14 mouse cellular contexts compared by ENCODE assay signal in the genomic region with DNA sequence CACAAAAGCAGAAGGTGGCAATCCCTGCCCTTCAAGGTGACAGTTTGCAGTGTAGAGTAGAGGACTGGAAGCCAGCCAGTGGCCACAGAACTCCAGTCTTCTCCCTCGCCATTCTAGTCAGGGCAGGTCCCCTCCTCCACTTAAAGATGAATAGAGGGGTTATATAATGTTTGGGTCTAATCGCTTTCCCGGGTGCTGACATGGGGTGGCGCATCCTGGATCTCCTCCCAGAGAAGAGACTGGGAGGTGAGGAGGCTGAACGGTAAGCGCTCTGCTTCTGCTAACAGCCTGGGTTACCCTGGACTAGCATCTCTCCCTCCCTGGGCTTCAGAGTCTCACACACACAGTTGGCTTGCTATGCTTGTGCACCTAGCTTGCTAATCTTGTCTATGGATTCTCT. TPM values are rescaled to one million over a fixed set of nuclear protein-coding genes. Genes with fewer than 3 reads are reported as not detected.
DNase-seq lines count a peak whose midpoint lies in the region; ATAC-seq and TF ChIP-seq lines count a peak whose summit lies in the region.
"Had no signal": no experiment of that assay in that cellular context is flagged by ENCODE, and none has a peak within 500 bp of the region (broad histone marks: within the 10 kb centered on the region; RNA-seq: fewer than 3 reads in every experiment).

No protein-coding gene starts in this region.

- no peaks in the 10 kb centered on the region for H3K4me1 ChIP-seq in forebrain, postnatal 0 days (ENCODE audit: insufficient read depth)
- H3K4me1 ChIP-seq in forebrain, embryonic 12.5 days: peaks cover 19% of the 10 kb centered on the region
- peaks cover 16% of the 10 kb centered on the region for H3K4me1 ChIP-seq in hindbrain, embryonic 10.5 days (replicated peaks)
- H3K4me1 ChIP-seq in hindbrain, embryonic 14.5 days (replicated peaks; ENCODE audit: control insufficient read depth, insufficient read depth, low read length): 0 out of 2 replicates have a peak, but pooled peaks cover 3% of the 10 kb centered on the region
- H3K4me1 ChIP-seq: kidney, embryonic 15.5 days; limb, embryonic 13.5 days; liver, embryonic 15.5 days had no signal

- no peak overlapping the region for H3K4me2 ChIP-seq in forebrain, postnatal 0 days (ENCODE audit: low read depth)
- no peak overlapping the region for H3K4me2 ChIP-seq in forebrain, embryonic 12.5 days
- no peak overlapping the region for H3K4me2 ChIP-seq in hindbrain, embryonic 14.5 days (replicated peaks)
- H3K4me2 ChIP-seq: kidney, embryonic 15.5 days; limb, embryonic 13.5 days; liver, embryonic 15.5 days had no signal

- H3K27me3 ChIP-seq in forebrain, postnatal 0 days (ENCODE audit: insufficient read depth, low read length): no peaks in the 10 kb centered on the region
- no peaks in the 10 kb centered on the region for H3K27me3 ChIP-seq in forebrain, embryonic 12.5 days
- no peaks in the 10 kb centered on the region for H3K27me3 ChIP-seq in hindbrain, embryonic 10.5 days (ENCODE audit: insufficient read depth, poor library complexity, severe bottlenecking)
- no peaks in the 10 kb centered on the region for H3K27me3 ChIP-seq in hindbrain, embryonic 14.5 days (ENCODE audit: control insufficient read depth, insufficient read depth, low read length)
- H3K27me3 ChIP-seq: kidney, embryonic 15.5 days; limb, embryonic 13.5 days; liver, embryonic 15.5 days had no signal

- ATAC-seq in forebrain, postnatal 0 days: no peak
- no peak for ATAC-seq in forebrain, embryonic 12.5 days (ENCODE audit: low FRiP score)
- no peak for ATAC-seq in hindbrain, embryonic 14.5 days (ENCODE audit: low FRiP score)
- no peak for ATAC-seq in inflammation-experienced regulatory T-cells, adult 6 months

- H3K9me3 ChIP-seq in forebrain, postnatal 0 days (ENCODE audit: low read length): no peaks in the 10 kb centered on the region
- no peaks in the 10 kb centered on the region for H3K9me3 ChIP-seq in forebrain, embryonic 12.5 days
- no peaks in the 10 kb centered on the region for H3K9me3 ChIP-seq in hindbrain, embryonic 10.5 days
- H3K9me3 ChIP-seq in hindbrain, embryonic 14.5 days (ENCODE audit: control insufficient read depth, low read length): no peaks in the 10 kb centered on the region
- H3K9me3 ChIP-seq: kidney, embryonic 15.5 days; limb, embryonic 13.5 days; liver, embryonic 15.5 days; midbrain, embryonic 10.5 days had no signal

- 0 out of 2 replicates have a peak overlapping the region, but pooled peaks have one; percentile 21 for H3K27ac ChIP-seq in forebrain, postnatal 0 days (ENCODE audit: low read depth, low read length)
- no peak overlapping the region for H3K27ac ChIP-seq in forebrain, embryonic 12.5 days
- peak overlapping the region; percentile 12; the same call in 1 of the 2 replicates for H3K27ac ChIP-seq in hindbrain, embryonic 10.5 days
- no peak overlapping the region for H3K27ac ChIP-seq in hindbrain, embryonic 14.5 days
- H3K27ac ChIP-seq: kidney, embryonic 15.5 days; limb, embryonic 13.5 days; liver, embryonic 15.5 days had no signal

- no peak for DNase-seq in forebrain, postnatal 0 days
- DNase-seq in hindbrain, embryonic 10.5 days (ENCODE audit: low spot score): no peak
- DNase-seq in hindbrain, embryonic 14.5 days (ENCODE audit: low spot score): no peak
- DNase-seq in brain, adult 2 months (ENCODE audit: low read depth, low spot score): peak; percentile 84
- DNase-seq in cerebellum, adult 9-11 months: peak; percentile 78
- no peak for DNase-seq in adrenal gland, adult 2 months
- DNase-seq: adrenal gland, adult 8-10 months; lung, postnatal 36 days had no signal

- H3K4me3 ChIP-seq in forebrain, postnatal 0 days (ENCODE audit: low read depth, low read length): no peak overlapping the region
- no peak overlapping the region for H3K4me3 ChIP-seq in forebrain, embryonic 12.5 days (replicated peaks)
- H3K4me3 ChIP-seq in hindbrain, embryonic 10.5 days: no peak overlapping the region
- no peak overlapping the region for H3K4me3 ChIP-seq in hindbrain, embryonic 14.5 days (replicated peaks; ENCODE audit: low read length)
- H3K4me3 ChIP-seq: kidney, embryonic 15.5 days; limb, embryonic 13.5 days; liver, embryonic 15.5 days; midbrain, embryonic 10.5 days had no signal

- H3K9ac ChIP-seq in forebrain, postnatal 0 days: no peak overlapping the region
- H3K9ac ChIP-seq in forebrain, embryonic 12.5 days: no peak overlapping the region
- no peak overlapping the region for H3K9ac ChIP-seq in hindbrain, embryonic 14.5 days
- H3K9ac ChIP-seq: kidney, embryonic 15.5 days; limb, embryonic 13.5 days; liver, embryonic 15.5 days had no signal

- WGBS in forebrain, postnatal 0 days: 44% methylated on average over 6 of the region's 6 CpGs
- WGBS in forebrain, embryonic 12.5 days: 71% methylated on average over 6 of the region's 6 CpGs
- WGBS in hindbrain, embryonic 10.5 days: 83% methylated on average over 6 of the region's 6 CpGs
- WGBS in hindbrain, embryonic 14.5 days: 65% methylated on average over 6 of the region's 6 CpGs

- TF ChIP-seq CTCF in forebrain, postnatal 0 days (IDR thresholded peaks at IDR 0.05; ENCODE audit: low read depth): no peak

- peaks cover 31% of the 10 kb centered on the region for H3K36me3 ChIP-seq in forebrain, postnatal 0 days (ENCODE audit: insufficient read depth)
- H3K36me3 ChIP-seq in forebrain, embryonic 12.5 days (replicated peaks): peaks cover 46% of the 10 kb centered on the region
- peaks cover 72% of the 10 kb centered on the region for H3K36me3 ChIP-seq in hindbrain, embryonic 10.5 days
- peaks cover 55% of the 10 kb centered on the region for H3K36me3 ChIP-seq in hindbrain, embryonic 14.5 days (replicated peaks; ENCODE audit: control insufficient read depth, insufficient read depth)
- H3K36me3 ChIP-seq: liver, embryonic 15.5 days had no signal

RNA-seq across cellular contexts. Expression of gene Ncs1, which starts 32.2 kb away (rescaled TPM):
- 139 and 164 TPM in 2 replicates for total RNA-seq in forebrain, postnatal 0 days (2014; rRNA removed)
- 133 and 149 TPM in 2 replicates for polyA plus RNA-seq in forebrain, postnatal 0 days (2015; fragmentation: Nextera tagmentation; extraction: Ambion mirVana)
- 65.3 and 70.0 TPM in 2 replicates for polyA plus RNA-seq in forebrain, embryonic 12.5 days (2016; fragmentation: Nextera tagmentation; extraction: Ambion mirVana)
- 49.7 and 65.9 TPM in 2 replicates for polyA plus RNA-seq in hindbrain, embryonic 10.5 days (2016; fragmentation: Nextera tagmentation; extraction: Ambion mirVana)
- polyA plus RNA-seq in hindbrain, embryonic 14.5 days (2014; fragmentation: Nextera tagmentation; extraction: Ambion mirVana): 213 TPM in 2 replicates
- 1 to 10 TPM in 2 of 3 experiments, under 1 TPM in 1; 0.63 to 1.4 (median 1.4) TPM for polyA plus RNA-seq in inflammation-experienced regulatory T-cells, adult 6 months (2017; shearing (Covaris generic))
- 10 to 100 TPM in 1 of 2 experiments, 1 to 10 TPM in 1; 3.0 to 12.8 TPM for total RNA-seq in adrenal gland, adult 2 months (2021)
- 2.9 and 3.9 TPM in 2 replicates for polyA plus RNA-seq in adrenal gland, adult 2 months (2012; rRNA removed)

RNA-seq across cellular contexts. Expression of gene Hmcn2, which starts 36.4 kb away (rescaled TPM):
- total RNA-seq in forebrain, postnatal 0 days (2014; rRNA removed): 0.23 and 0.24 TPM in 2 replicates
- 0.33 and 0.39 TPM in 2 replicates for polyA plus RNA-seq in forebrain, postnatal 0 days (2015; fragmentation: Nextera tagmentation; extraction: Ambion mirVana)
- polyA plus RNA-seq in forebrain, embryonic 12.5 days (2016; fragmentation: Nextera tagmentation; extraction: Ambion mirVana): 0.08 and 0.09 TPM in 2 replicates
- polyA plus RNA-seq in hindbrain, embryonic 10.5 days (2016; fragmentation: Nextera tagmentation; extraction: Ambion mirVana): 0.21 TPM in 1 of 2 replicates, not detected in the other
- 0.14 and 0.37 TPM in 2 replicates for polyA plus RNA-seq in hindbrain, embryonic 14.5 days (2014; fragmentation: Nextera tagmentation; extraction: Ambion mirVana)
- under 1 TPM; 0.20 to 0.54 (median 0.38) TPM for polyA plus RNA-seq in inflammation-experienced regulatory T-cells, adult 6 months (2017; shearing (Covaris generic))
- under 1 TPM; 0.93 to 0.95 TPM for total RNA-seq in adrenal gland, adult 2 months (2021)
- 8.3 and 9.4 TPM in 2 replicates for polyA plus RNA-seq in adrenal gland, adult 2 months (2012; rRNA removed)

Comparison
In these comparisons a context has a peak if more than half of its experiments do, and no peak if none do; other contexts are left out.
1. H3K27ac ChIP-seq: peak in forebrain, postnatal 0 days (single experiment) and hindbrain, embryonic 10.5 days (single experiment); none in forebrain, embryonic 12.5 days (single experiment) and hindbrain, embryonic 14.5 days (single experiment).
2. DNase-seq: peak in brain, adult 2 months (single experiment) and cerebellum, adult 9-11 months (single experiment); none in forebrain, postnatal 0 days (single experiment), hindbrain, embryonic 10.5 days (single experiment), hindbrain, embryonic 14.5 days (single experiment) and adrenal gland, adult 2 months (single experiment).
3. RNA of gene Ncs1, which starts 32.2 kb away (polyA plus RNA-seq): 213 TPM in hindbrain, embryonic 14.5 days, 133 to 149 TPM in forebrain, postnatal 0 days, 65.3 to 70.0 TPM in forebrain, embryonic 12.5 days and 49.7 to 65.9 TPM in hindbrain, embryonic 10.5 days; 2.9 to 3.9 TPM in adrenal gland, adult 2 months and 0.63 to 1.4 TPM in inflammation-experienced regulatory T-cells, adult 6 months; every median in the first group is over 10 times any median in the second.